Mouse (Mus musculus) adrenal gland, adult (tissue): ENCODE results near the gene Sbp.

ENCODE experiments used
- DNase-seq, 2 experiments: peaks; one replicate each; pipeline ENCODE4 v3.0.0; 2022 to 2023; ENCODE audit warnings: low spot score in 1 of 2; ENCODE audit not compliant: inconsistent age in 2 of 2

The Sbp gene

GRCm38 (mm10) chr17:23989802-23990201, 48.3 kb downstream of the Sbp start:
- DNase-seq: no peak

- DNase-seq: no peak
Observed at GRCm38 (mm10) chr17:23992789-23993553, 51.5 kb downstream of the Sbp start.

GRCm38 (mm10) chr17:23993559-23994428, 52.3 kb downstream of the Sbp start:
- peak; percentile 92 to 98 for DNase-seq

GRCm38 (mm10) chr17:23994667-23995066, 53.2 kb downstream of the Sbp start:
- no peak for DNase-seq
